Mouse (Mus musculus): Measurements from ENCODE around the gene Srpk2. TPM values are rescaled to one million over a fixed set of nuclear protein-coding genes. Genes with fewer than 3 reads are reported as not detected.

Srpk2 gene
- polyA plus RNA-seq, 1 experiment from 2014 or later: 59.5 TPM

GRCm38 (mm10) chr5:23513468-23513867 is 170.9 kb downstream of the Srpk2 start:
- Histone ChIP-seq H3K27me3 (ENCODE audit: control insufficient read depth, insufficient read depth, low read length) (no peaks in the 10 kb centered on the region), H3K9ac (ENCODE audit: low read length) (no peak overlapping the region), H3K4me1 (ENCODE audit: control insufficient read depth, insufficient read depth, low read length) (no peaks in the 10 kb centered on the region), H3K9me3 (ENCODE audit: control insufficient read depth, low read length) (no peaks in the 10 kb centered on the region), H3K36me3 (ENCODE audit: control insufficient read depth, insufficient read depth, low read length) (0 out of 2 replicates have a peak, but pooled peaks cover 3% of the 10 kb centered on the region), H3K4me3 (ENCODE audit: low read depth, low read length) (no peak overlapping the region), H3K27ac (ENCODE audit: low read depth, low read length) (no peak overlapping the region), H3K4me2 (no peak overlapping the region)
- WGBS: 93% methylated on average over 13 of the region's 13 CpGs
- no peak for DNase-seq (ENCODE audit: low spot score, missing footprints)
- ATAC-seq (ENCODE audit: low FRiP score): no peak

GRCm38 (mm10) chr5:23512556-23512955 is 171.9 kb downstream of the Srpk2 start:
- Histone ChIP-seq H3K9me3 (ENCODE audit: control insufficient read depth, low read length) (no peaks in the 10 kb centered on the region), H3K4me2 (no peak overlapping the region), H3K27ac (ENCODE audit: low read depth, low read length) (no peak overlapping the region), H3K27me3 (ENCODE audit: control insufficient read depth, insufficient read depth, low read length) (no peaks in the 10 kb centered on the region), H3K9ac (ENCODE audit: low read length) (no peak overlapping the region), H3K36me3 (ENCODE audit: control insufficient read depth, insufficient read depth, low read length) (0 out of 2 replicates have a peak, but pooled peaks cover 3% of the 10 kb centered on the region), H3K4me1 (ENCODE audit: control insufficient read depth, insufficient read depth, low read length) (no peaks in the 10 kb centered on the region), H3K4me3 (ENCODE audit: low read depth, low read length) (no peak overlapping the region)
- 92% methylated on average over 7 of the region's 7 CpGs for WGBS
- DNase-seq (ENCODE audit: low spot score, missing footprints) (no peak), ATAC-seq (ENCODE audit: low FRiP score) (no peak)

- whole genome bisulfite sequencing: 93% methylated on average over 5 of the region's 5 CpGs
- Histone ChIP-seq H3K27me3 (ENCODE audit: control insufficient read depth, insufficient read depth, low read length) (no peaks in the 10 kb centered on the region), H3K36me3 (ENCODE audit: control insufficient read depth, insufficient read depth, low read length) (0 out of 2 replicates have a peak, but pooled peaks cover 3% of the 10 kb centered on the region), H3K9ac (ENCODE audit: low read length) (no peak overlapping the region), H3K4me2 (no peak overlapping the region), H3K4me3 (ENCODE audit: low read depth, low read length) (no peak overlapping the region), H3K27ac (ENCODE audit: low read depth, low read length) (no peak overlapping the region), H3K9me3 (ENCODE audit: control insufficient read depth, low read length) (no peaks in the 10 kb centered on the region), H3K4me1 (ENCODE audit: control insufficient read depth, insufficient read depth, low read length) (no peaks in the 10 kb centered on the region)
- no peak for DNase-seq (ENCODE audit: low spot score, missing footprints)
- no peak for ATAC-seq (ENCODE audit: low FRiP score)
These were observed 173.0 kb downstream of the Srpk2 start for GRCm38 (mm10) chr5:23511456-23511855.

GRCm38 (mm10) chr5:23508630-23509029 is 175.8 kb downstream of the Srpk2 start:
- H3K9me3 ChIP-seq (ENCODE audit: control insufficient read depth, low read length): no peaks in the 10 kb centered on the region
- H3K4me1 ChIP-seq (ENCODE audit: control insufficient read depth, insufficient read depth, low read length): no peaks in the 10 kb centered on the region
- H3K27me3 ChIP-seq (ENCODE audit: control insufficient read depth, insufficient read depth, low read length): no peaks in the 10 kb centered on the region
- 85% methylated on average over 6 of the region's 6 CpGs for WGBS
- H3K27ac ChIP-seq (ENCODE audit: low read depth, low read length): no peak overlapping the region
- no peak overlapping the region for H3K4me3 ChIP-seq (ENCODE audit: low read depth, low read length)
- 0 out of 2 replicates have a peak, but pooled peaks have one; percentile 40 for ATAC-seq (ENCODE audit: low FRiP score)
- DNase-seq (ENCODE audit: low spot score, missing footprints): no peak
- H3K9ac ChIP-seq (ENCODE audit: low read length): no peak overlapping the region
- H3K36me3 ChIP-seq (ENCODE audit: control insufficient read depth, insufficient read depth, low read length): 0 out of 2 replicates have a peak, but pooled peaks cover 2% of the 10 kb centered on the region
- H3K4me2 ChIP-seq: no peak overlapping the region

GRCm38 (mm10) chr5:23507210-23507609 is 177.2 kb downstream of the Srpk2 start:
- no peaks in the 10 kb centered on the region for H3K27me3 ChIP-seq (ENCODE audit: control insufficient read depth, insufficient read depth, low read length)
- DNase-seq (ENCODE audit: low spot score, missing footprints): no peak
- no peak overlapping the region for H3K4me2 ChIP-seq
- 69% methylated on average over 4 of the region's 4 CpGs for WGBS
- no peak for ATAC-seq (ENCODE audit: low FRiP score)
- H3K4me3 ChIP-seq (ENCODE audit: low read depth, low read length): no peak overlapping the region
- H3K27ac ChIP-seq (ENCODE audit: low read depth, low read length): peak overlapping the region; percentile 6; the same call in 1 of the 2 replicates
- no peak overlapping the region for H3K9ac ChIP-seq (ENCODE audit: low read length)
- H3K36me3 ChIP-seq (ENCODE audit: control insufficient read depth, insufficient read depth, low read length): peaks cover 7% of the 10 kb centered on the region
- no peaks in the 10 kb centered on the region for H3K9me3 ChIP-seq (ENCODE audit: control insufficient read depth, low read length)
- no peaks in the 10 kb centered on the region for H3K4me1 ChIP-seq (ENCODE audit: control insufficient read depth, insufficient read depth, low read length)

GRCm38 (mm10) chr5:23505578-23505977 is 178.8 kb downstream of the Srpk2 start:
- no peaks in the 10 kb centered on the region for H3K27me3 ChIP-seq (ENCODE audit: control insufficient read depth, insufficient read depth, low read length)
- ATAC-seq (ENCODE audit: low FRiP score): no peak
- DNase-seq (ENCODE audit: low spot score, missing footprints): no peak
- no peak overlapping the region for H3K27ac ChIP-seq (ENCODE audit: low read depth, low read length)
- H3K4me3 ChIP-seq (ENCODE audit: low read depth, low read length): no peak overlapping the region
- no peak overlapping the region for H3K4me2 ChIP-seq
- H3K36me3 ChIP-seq (ENCODE audit: control insufficient read depth, insufficient read depth, low read length): peaks cover 20% of the 10 kb centered on the region
- no peaks in the 10 kb centered on the region for H3K4me1 ChIP-seq (ENCODE audit: control insufficient read depth, insufficient read depth, low read length)
- WGBS: 96% methylated on average over 3 of the region's 3 CpGs
- no peaks in the 10 kb centered on the region for H3K9me3 ChIP-seq (ENCODE audit: control insufficient read depth, low read length)
- H3K9ac ChIP-seq (ENCODE audit: low read length): no peak overlapping the region

- no peaks in the 10 kb centered on the region for H3K9me3 ChIP-seq (ENCODE audit: control insufficient read depth, low read length)
- DNase-seq (ENCODE audit: low spot score, missing footprints) (no peak), ATAC-seq (ENCODE audit: low FRiP score) (peak; percentile 62)
- no peak overlapping the region for H3K9ac ChIP-seq (ENCODE audit: low read length)
- peaks cover 37% of the 10 kb centered on the region for H3K36me3 ChIP-seq (ENCODE audit: control insufficient read depth, insufficient read depth, low read length)
- 79% methylated on average over 11 of the region's 13 CpGs for WGBS
- no peaks in the 10 kb centered on the region for H3K27me3 ChIP-seq (ENCODE audit: control insufficient read depth, insufficient read depth, low read length)
- H3K27ac ChIP-seq (ENCODE audit: low read depth, low read length): no peak overlapping the region
- H3K4me2 ChIP-seq: no peak overlapping the region
- no peak overlapping the region for H3K4me3 ChIP-seq (ENCODE audit: low read depth, low read length)
- H3K4me1 ChIP-seq (ENCODE audit: control insufficient read depth, insufficient read depth, low read length): no peaks in the 10 kb centered on the region
These were observed 182.0 kb downstream of the Srpk2 start for GRCm38 (mm10) chr5:23502317-23502937.

- H3K4me2 ChIP-seq: no peak overlapping the region
- H3K27me3 ChIP-seq (ENCODE audit: control insufficient read depth, insufficient read depth, low read length): no peaks in the 10 kb centered on the region
- no peak for DNase-seq (ENCODE audit: low spot score, missing footprints)
- 86% methylated on average over 13 of the region's 13 CpGs for WGBS
- no peak overlapping the region for H3K9ac ChIP-seq (ENCODE audit: low read length)
- H3K36me3 ChIP-seq (ENCODE audit: control insufficient read depth, insufficient read depth, low read length): peaks cover 37% of the 10 kb centered on the region
- H3K4me3 ChIP-seq (ENCODE audit: low read depth, low read length): no peak overlapping the region
- H3K9me3 ChIP-seq (ENCODE audit: control insufficient read depth, low read length): no peaks in the 10 kb centered on the region
- ATAC-seq (ENCODE audit: low FRiP score): no peak
- no peak overlapping the region for H3K27ac ChIP-seq (ENCODE audit: low read depth, low read length)
- no peaks in the 10 kb centered on the region for H3K4me1 ChIP-seq (ENCODE audit: control insufficient read depth, insufficient read depth, low read length)
These were observed 182.7 kb downstream of the Srpk2 start for GRCm38 (mm10) chr5:23501582-23502316.

- Histone ChIP-seq H3K4me1 (ENCODE audit: control insufficient read depth, insufficient read depth, low read length) (no peaks in the 10 kb centered on the region), H3K9ac (ENCODE audit: low read length) (no peak overlapping the region), H3K36me3 (ENCODE audit: control insufficient read depth, insufficient read depth, low read length) (peaks cover 41% of the 10 kb centered on the region), H3K4me3 (ENCODE audit: low read depth, low read length) (no peak overlapping the region), H3K9me3 (ENCODE audit: control insufficient read depth, low read length) (no peaks in the 10 kb centered on the region), H3K27ac (ENCODE audit: low read depth, low read length) (no peak overlapping the region), H3K4me2 (no peak overlapping the region), H3K27me3 (ENCODE audit: control insufficient read depth, insufficient read depth, low read length) (no peaks in the 10 kb centered on the region)
- no peak for ATAC-seq (ENCODE audit: low FRiP score)
- no peak for DNase-seq (ENCODE audit: low spot score, missing footprints)
- WGBS: 95% methylated on average over 6 of the region's 6 CpGs
These were observed 183.7 kb downstream of the Srpk2 start for GRCm38 (mm10) chr5:23500715-23501114.

Data from midbrain, embryonic 11.5 days (tissue).